Mouse (Mus musculus) MEL (cell line): ENCODE results near the gene 9130019O22Rik.

Experiments used
- MAX ChIP-seq: IDR thresholded peaks from 2 replicates; pipeline ENCODE4 v1.6.1; 2011; ENCODE audit warnings: low read length, improper control_type of control experiment
- POLR2A ChIP-seq, 2 experiments: IDR thresholded peaks; 2 replicates each; pipeline ENCODE4 v1.6.1; 2011 to 2012; ENCODE audit warnings: low read length in 2 of 2, mild to moderate bottlenecking in 2 of 2, control low read depth in 1 of 2, improper control_type of control experiment in 1 of 2, low read depth in 1 of 2, moderate library complexity in 1 of 2; ENCODE audit not compliant: control insufficient read depth in 1 of 2, insufficient read depth in 1 of 2, poor library complexity in 1 of 2

GRCm38 (mm10) chr7:127400355-127400754 lies 13.4 kb upstream of the 9130019O22Rik start:
- TF ChIP-seq MAX: no peak
- no peak for TF ChIP-seq POLR2A (IDR thresholded peaks at IDR 0.05; ENCODE audit: control insufficient read depth in 1 of 2, insufficient read depth in 1 of 2, low read depth in 1 of 2, low read length in 2 of 2, poor library complexity in 1 of 2)
